Mouse (Mus musculus) forebrain, embryonic 14.5 days (tissue): Measurements from ENCODE around the gene Reln. TPM values are rescaled to one million over a fixed set of nuclear protein-coding genes. Genes with fewer than 3 reads are reported as not detected.

Experiments
- ATAC-seq: fragments of 200-750 bp; cut with Nextera tagmentation; 2 replicates; pipeline ENCODE4 v1.8.0; 2017; ENCODE audit warnings: mild to moderate bottlenecking, moderate library complexity
- DNase-seq: peaks from one replicate; pipeline ENCODE4 v3.0.0-alpha.2; 2015; ENCODE audit warnings: low spot score
- H3K27ac ChIP-seq: fragments of 300-500 bp; sonication (generic); 2 replicates; pipeline ENCODE4 v1.5.1; 2014; ENCODE audit warnings: low read depth, mild to moderate bottlenecking, control low read depth, low read length, moderate library complexity
- H3K27me3 ChIP-seq: fragments of 300-500 bp; sonication (generic); replicated peaks from 2 replicates; pipeline ENCODE4 v1.6.1; 2014; ENCODE audit warnings: low read length, control low read depth, mixed read lengths; ENCODE audit not compliant: control insufficient read depth, insufficient read depth
- H3K36me3 ChIP-seq: fragments of 300-500 bp; sonication (generic); 2 replicates; pipeline ENCODE4 v1.6.1; 2014; ENCODE audit warnings: low read length, control low read depth; ENCODE audit not compliant: control insufficient read depth, insufficient read depth
- H3K4me1 ChIP-seq: fragments of 300-500 bp; sonication (generic); 2 replicates; pipeline ENCODE4 v1.6.1; 2014; ENCODE audit warnings: antibody characterized with exemption, low read length, control low read depth; ENCODE audit not compliant: control insufficient read depth, insufficient read depth
- H3K4me2 ChIP-seq: fragments of 300-500 bp; sonication (generic); 2 replicates; pipeline ENCODE4 v1.6.1; 2014; ENCODE audit warnings: mild to moderate bottlenecking, control low read depth, low read length
- H3K4me3 ChIP-seq: fragments of 300-500 bp; sonication (generic); 2 replicates; pipeline ENCODE4 v1.5.1; 2014; ENCODE audit warnings: low read depth, low read length, control low read depth
- H3K9ac ChIP-seq: fragments of 300-500 bp; sonication (generic); 2 replicates; pipeline ENCODE4 v1.6.1; 2014; ENCODE audit warnings: mild to moderate bottlenecking, low read length, control low read depth, moderate library complexity
- H3K9me3 ChIP-seq: fragments of 300-500 bp; sonication (generic); replicated peaks from 2 replicates; pipeline ENCODE4 v1.6.1; 2016; ENCODE audit warnings: low read length, control low read depth, mixed read lengths; ENCODE audit not compliant: control insufficient read depth
- WGBS: fragments of 180-500 bp; shearing (Covaris S2); extraction: QIAGEN DNeasy Blood & Tissue Kit; methylation state at CpG from one replicate; pipeline ENCODE4 v1.1.7; 2014; 5-methylcytosine and 5-hydroxymethylcytosine counted together
- polyA plus RNA-seq: library from polyadenylated mRNA; unstranded; fragments of >200 nt; fragmentation: Nextera tagmentation; extraction: Ambion mirVana; gene quantifications from 2 replicates; pipeline ENCODE4 v1.2.1, GENCODE M21; 2014

Gene Reln
- polyA plus RNA-seq, 1 experiment from 2014 or later: 61.7 TPM

DNA sequence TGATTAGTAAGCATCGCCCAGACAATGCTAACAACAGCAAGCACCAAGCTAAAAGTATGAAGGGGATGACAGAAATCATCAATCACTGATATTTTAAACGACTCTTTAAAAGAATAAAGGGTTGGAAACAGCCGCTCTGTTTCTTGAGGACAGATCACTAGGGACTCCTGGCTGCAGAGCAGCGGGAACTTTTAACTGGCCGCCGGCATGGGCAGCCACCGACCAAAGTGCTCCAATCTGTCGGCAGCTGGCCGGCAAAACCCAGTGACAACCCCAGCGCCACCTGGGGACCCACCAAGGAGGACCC, 1.0 kb downstream of the Reln start:
- peak overlapping the region; percentile 58 for H3K4me3 ChIP-seq
- H3K27ac ChIP-seq: no peak overlapping the region
- peak overlapping the region; percentile 78; the same call in 1 of the 2 replicates for H3K9ac ChIP-seq
- no peaks in the 10 kb centered on the region for H3K9me3 ChIP-seq
- no peak for DNase-seq
- ATAC-seq: no peak
- H3K4me2 ChIP-seq: peak overlapping the region; percentile 88
- H3K36me3 ChIP-seq: no peaks in the 10 kb centered on the region
- peaks cover 31% of the 10 kb centered on the region for H3K27me3 ChIP-seq
- peaks cover 3% of the 10 kb centered on the region for H3K4me1 ChIP-seq
- 1% methylated on average over 10 of the region's 10 CpGs for WGBS

DNA sequence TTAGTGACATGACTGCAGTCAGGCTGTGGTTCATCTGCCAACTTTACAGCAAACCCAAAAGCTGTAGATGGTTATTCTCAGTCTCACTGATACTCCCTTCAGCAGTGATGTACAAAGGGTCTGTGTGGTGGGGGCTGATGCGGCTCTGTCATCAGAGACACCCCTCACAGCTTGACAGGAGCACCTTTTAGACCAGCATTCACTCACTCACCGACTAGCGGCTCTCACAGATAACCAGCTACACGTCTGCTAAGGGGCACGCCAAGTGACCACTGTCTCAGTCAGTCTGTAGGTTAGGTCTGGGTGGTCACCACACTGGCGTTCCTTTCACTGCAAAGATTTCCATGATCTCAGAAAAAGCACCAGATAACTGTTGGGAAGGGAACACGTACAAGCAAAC, 2.0 kb downstream of the Reln start:
- no peaks in the 10 kb centered on the region for H3K9me3 ChIP-seq
- 0 out of 2 replicates have a peak overlapping the region, but pooled peaks have one; percentile 17 for H3K9ac ChIP-seq
- H3K36me3 ChIP-seq: no peaks in the 10 kb centered on the region
- peaks cover 3% of the 10 kb centered on the region for H3K4me1 ChIP-seq
- no peak overlapping the region for H3K4me3 ChIP-seq
- peak overlapping the region; percentile 23; the same call in 1 of the 2 replicates for H3K4me2 ChIP-seq
- DNase-seq (no peak), ATAC-seq (no peak)
- H3K27ac ChIP-seq: no peak overlapping the region
- 74% methylated on average over 7 of the region's 7 CpGs for WGBS
- peaks cover 27% of the 10 kb centered on the region for H3K27me3 ChIP-seq

DNA sequence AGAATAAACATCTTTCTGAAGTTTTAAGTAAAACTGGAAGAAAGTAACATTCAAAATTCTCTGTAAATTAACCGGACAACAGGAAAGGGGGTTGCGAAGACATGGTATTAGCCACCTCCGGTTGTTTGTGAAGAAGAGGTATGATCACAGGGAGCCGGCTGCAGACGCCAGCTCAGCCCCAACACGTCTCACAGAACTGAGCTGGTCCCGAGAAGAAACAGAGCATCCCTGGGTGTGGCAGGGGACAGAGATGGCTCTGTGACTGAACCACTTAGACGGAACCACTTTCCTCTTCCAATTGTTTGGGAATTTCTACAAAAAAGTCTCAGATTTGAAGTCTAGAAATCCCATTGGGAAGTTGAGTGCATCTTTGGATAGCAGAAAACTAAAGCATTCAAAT, 3.5 kb downstream of the Reln start:
- H3K27me3 ChIP-seq: peaks cover 20% of the 10 kb centered on the region
- DNase-seq: no peak
- no peak for ATAC-seq
- no peaks in the 10 kb centered on the region for H3K9me3 ChIP-seq
- H3K4me1 ChIP-seq: peaks cover 3% of the 10 kb centered on the region
- no peak overlapping the region for H3K4me2 ChIP-seq
- H3K27ac ChIP-seq: no peak overlapping the region
- H3K36me3 ChIP-seq: no peaks in the 10 kb centered on the region
- no peak overlapping the region for H3K4me3 ChIP-seq
- 86% methylated on average over 8 of the region's 8 CpGs for WGBS
- no peak overlapping the region for H3K9ac ChIP-seq

DNA sequence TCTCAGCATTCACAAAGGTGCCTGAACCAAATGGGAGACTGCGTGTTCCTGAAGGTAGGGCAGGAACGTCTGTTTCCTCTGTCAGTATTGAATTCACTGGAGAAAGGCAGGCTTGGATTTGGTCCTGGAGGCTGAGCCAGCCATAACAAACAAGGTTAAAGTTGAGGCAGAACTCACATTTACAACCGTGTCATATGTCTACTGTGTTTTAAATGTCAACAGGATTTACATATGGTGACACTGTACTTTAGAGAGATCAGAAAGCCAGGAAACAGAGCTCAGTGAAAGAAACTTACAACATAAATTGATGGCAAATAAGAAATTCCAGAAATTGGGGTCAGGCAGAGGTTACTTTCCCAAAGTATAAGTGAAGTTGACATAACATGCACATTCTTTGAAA, 9.1 kb downstream of the Reln start:
- H3K9me3 ChIP-seq: no peaks in the 10 kb centered on the region; the same call in 1 of the 2 replicates
- no peak overlapping the region for H3K27ac ChIP-seq
- H3K36me3 ChIP-seq: no peaks in the 10 kb centered on the region
- H3K27me3 ChIP-seq: no peaks in the 10 kb centered on the region
- no peak overlapping the region for H3K4me3 ChIP-seq
- H3K9ac ChIP-seq: no peak overlapping the region
- 89% methylated on average over 3 of the region's 3 CpGs for WGBS
- H3K4me1 ChIP-seq: no peaks in the 10 kb centered on the region; the same call in 1 of the 2 replicates
- ATAC-seq: no peak
- no peak overlapping the region for H3K4me2 ChIP-seq
- DNase-seq: no peak

DNA sequence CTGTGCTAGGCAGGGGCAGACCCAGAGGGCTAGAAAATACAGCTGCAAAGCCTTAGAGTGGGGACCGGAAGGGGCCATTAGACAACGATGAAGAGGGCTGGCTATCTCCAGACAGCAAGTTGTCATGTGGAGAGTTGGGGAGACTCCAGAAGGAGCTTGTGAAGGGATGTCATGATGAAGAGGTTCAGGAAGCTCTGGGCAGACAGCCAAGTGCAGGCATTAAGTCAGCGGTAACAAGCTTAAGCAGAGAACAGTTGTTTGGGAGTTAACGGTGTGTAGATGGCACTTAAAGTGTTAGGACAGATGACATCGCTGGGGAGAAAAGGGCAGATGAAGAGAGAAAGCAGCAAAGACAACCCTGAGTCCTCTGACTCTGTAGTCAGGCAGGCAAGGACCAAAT, 13.7 kb downstream of the Reln start:
- 44% methylated on average over 5 of the region's 5 CpGs for WGBS
- Histone ChIP-seq H3K4me2 (no peak overlapping the region), H3K9me3 (no peaks in the 10 kb centered on the region; the same call in 1 of the 2 replicates), H3K27me3 (no peaks in the 10 kb centered on the region), H3K27ac (no peak overlapping the region), H3K4me3 (no peak overlapping the region), H3K9ac (no peak overlapping the region), H3K36me3 (no peaks in the 10 kb centered on the region), H3K4me1 (no peaks in the 10 kb centered on the region; the same call in 1 of the 2 replicates)
- ATAC-seq (no peak), DNase-seq (peak; percentile 62)

DNA sequence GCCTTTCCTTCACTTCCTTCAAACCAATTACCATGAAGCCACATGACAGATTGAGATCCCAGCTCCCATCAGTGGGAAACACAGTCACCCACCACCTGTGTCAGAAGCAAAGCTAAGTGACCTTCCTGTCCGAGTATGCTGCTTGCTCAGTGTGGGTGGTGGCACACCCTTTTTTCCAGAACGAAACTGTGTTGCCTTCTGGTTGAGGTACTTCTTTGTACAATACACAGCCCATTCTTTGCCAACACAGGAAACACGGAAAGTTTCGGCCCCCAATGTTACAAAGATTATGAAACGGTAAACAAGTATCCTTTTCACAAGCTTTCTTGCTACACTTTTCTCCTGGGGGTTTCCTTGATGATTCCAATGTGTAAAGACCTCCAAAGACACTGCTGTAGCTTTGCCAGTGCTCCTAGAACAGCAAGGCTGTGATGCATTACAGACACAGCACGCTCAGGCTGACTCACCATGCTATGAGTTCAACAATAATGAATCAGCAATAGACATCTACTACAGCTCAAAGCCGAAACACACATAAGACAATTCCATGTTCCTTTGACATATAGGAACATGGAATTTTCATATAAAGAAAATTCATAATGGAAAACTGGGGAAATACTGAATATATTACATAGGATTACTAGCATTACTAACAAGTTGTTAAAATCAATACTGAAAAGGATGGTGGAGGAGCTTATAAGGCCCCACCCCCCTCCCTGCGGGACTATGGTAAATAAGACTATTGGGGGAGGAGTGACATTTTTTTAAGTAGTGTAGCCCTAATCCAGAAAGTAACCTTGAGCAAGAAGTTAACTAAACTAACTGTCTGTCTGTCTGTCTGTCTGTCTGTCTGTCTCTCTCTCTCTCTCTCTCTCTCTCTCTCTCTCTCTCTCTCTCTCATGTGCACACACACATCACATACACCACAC, 15.8 kb downstream of the Reln start:
- no peak overlapping the region for H3K27ac ChIP-seq
- DNase-seq (no peak), ATAC-seq (no peak)
- no peaks in the 10 kb centered on the region; the same call in 1 of the 2 replicates for H3K9me3 ChIP-seq
- no peak overlapping the region for H3K9ac ChIP-seq
- no peaks in the 10 kb centered on the region for H3K36me3 ChIP-seq
- 90% methylated on average over 8 of the region's 8 CpGs for WGBS
- no peaks in the 10 kb centered on the region; the same call in 1 of the 2 replicates for H3K4me1 ChIP-seq
- H3K4me3 ChIP-seq: no peak overlapping the region
- H3K4me2 ChIP-seq: no peak overlapping the region
- H3K27me3 ChIP-seq: no peaks in the 10 kb centered on the region

DNA sequence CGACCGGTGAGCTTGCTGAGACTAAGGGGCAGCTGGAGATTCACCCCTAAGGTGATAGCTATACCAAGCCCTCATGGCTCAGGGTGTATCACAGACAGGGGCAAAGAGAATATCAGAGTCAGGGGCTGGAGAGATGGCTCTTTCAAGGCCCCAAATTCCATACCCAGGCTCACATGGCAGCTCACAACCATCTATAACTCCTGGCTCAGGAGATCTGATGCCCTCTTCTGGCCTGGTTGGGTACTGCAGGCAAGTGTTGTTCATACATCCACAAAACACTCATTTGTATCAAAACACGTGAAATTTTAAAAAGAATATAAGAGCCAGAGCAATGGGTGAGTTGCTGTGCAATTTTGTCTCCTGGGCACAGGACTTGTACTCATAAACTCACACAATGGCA, 17.3 kb downstream of the Reln start:
- DNase-seq (no peak), ATAC-seq (no peak)
- no peak overlapping the region for H3K27ac ChIP-seq
- no peak overlapping the region for H3K4me2 ChIP-seq
- WGBS: 80% methylated on average over 3 of the region's 3 CpGs
- H3K4me1 ChIP-seq: no peaks in the 10 kb centered on the region; the same call in 1 of the 2 replicates
- no peak overlapping the region for H3K4me3 ChIP-seq
- no peaks in the 10 kb centered on the region for H3K9me3 ChIP-seq
- H3K27me3 ChIP-seq: no peaks in the 10 kb centered on the region
- no peak overlapping the region for H3K9ac ChIP-seq
- no peaks in the 10 kb centered on the region for H3K36me3 ChIP-seq

DNA sequence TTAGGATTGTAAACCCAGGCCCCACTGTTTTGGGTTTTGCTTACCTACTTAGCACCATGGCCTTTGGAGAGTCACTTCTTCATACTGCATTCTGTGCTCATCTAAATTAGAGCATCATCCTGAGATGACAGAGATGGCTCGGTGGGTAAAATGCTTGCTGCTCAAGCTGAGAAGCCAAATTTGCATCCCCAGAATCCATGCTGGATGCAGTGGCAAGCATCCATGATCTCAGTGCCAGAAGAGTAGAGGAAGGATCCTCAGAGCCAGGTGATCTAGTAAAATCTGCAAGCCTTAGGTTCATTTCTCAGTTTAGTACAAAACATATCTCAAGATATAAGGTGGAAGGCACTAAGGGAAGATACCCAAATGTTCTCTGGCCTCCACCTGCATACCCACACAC, 20.7 kb downstream of the Reln start:
- H3K9me3 ChIP-seq: no peaks in the 10 kb centered on the region
- no peak overlapping the region for H3K27ac ChIP-seq
- DNase-seq (no peak), ATAC-seq (no peak)
- no peaks in the 10 kb centered on the region for H3K27me3 ChIP-seq
- no peak overlapping the region for H3K4me3 ChIP-seq
- 93% methylated on average over 1 of the region's 1 CpGs for WGBS
- H3K4me1 ChIP-seq: no peaks in the 10 kb centered on the region
- no peaks in the 10 kb centered on the region for H3K36me3 ChIP-seq
- H3K9ac ChIP-seq: no peak overlapping the region
- no peak overlapping the region for H3K4me2 ChIP-seq

DNA sequence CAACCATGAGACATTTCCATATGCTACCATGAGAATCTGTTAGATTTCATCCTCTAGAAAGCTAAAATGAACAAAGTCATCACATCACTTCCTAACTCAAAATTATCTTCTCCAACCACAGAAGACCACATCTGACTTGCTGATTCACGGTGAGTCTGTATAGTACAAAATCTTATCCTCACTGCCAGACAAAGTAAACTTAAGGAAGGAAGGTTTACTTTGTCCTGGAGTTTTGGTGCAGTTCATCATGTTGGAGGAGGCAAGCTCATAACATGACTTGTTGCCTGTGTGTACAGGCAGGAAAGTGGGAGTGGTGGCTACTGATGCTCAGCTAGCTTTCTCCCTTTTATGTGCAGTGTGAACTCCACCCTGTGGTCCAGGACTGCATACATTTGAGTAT, 26.7 kb downstream of the Reln start:
- WGBS: 98% methylated on average over 1 of the region's 1 CpGs
- H3K27ac ChIP-seq: no peak overlapping the region
- H3K4me3 ChIP-seq: no peak overlapping the region
- H3K9me3 ChIP-seq: no peaks in the 10 kb centered on the region
- H3K4me1 ChIP-seq: no peaks in the 10 kb centered on the region
- H3K27me3 ChIP-seq: no peaks in the 10 kb centered on the region
- no peak for DNase-seq
- no peak overlapping the region for H3K4me2 ChIP-seq
- no peak for ATAC-seq
- H3K36me3 ChIP-seq: no peaks in the 10 kb centered on the region
- H3K9ac ChIP-seq: no peak overlapping the region
